Mouse (Mus musculus): ENCODE data around the gene Dhrs13. TPM values are rescaled to one million over a fixed set of nuclear protein-coding genes. Genes with fewer than 3 reads are reported as not detected.
"Not testable (repeated sequence)": the region's sequence is repeated elsewhere in the genome, so short reads cannot be mapped to it uniquely, and the experiment has no call there.

Gene Dhrs13
- polyA plus RNA-seq, 1 experiment from 2014 or later = 15.2 TPM

GRCm38 (mm10) chr11:78037831-78038752 is 6.0 kb downstream of the Dhrs13 start, which contains the start of gene Flot2:
Gene Flot2, plus strand, starts transcription at chr11:78037931.
- H3K27ac ChIP-seq = peak within 1 kb of the TSS; percentile 78
- no peaks in the 10 kb centered on the region for H3K36me3 ChIP-seq (ENCODE audit: insufficient read depth, low read length)
- no peaks in the 10 kb centered on the region for H3K9me3 ChIP-seq (replicated peaks; ENCODE audit: low read length)
- H3K4me2 ChIP-seq (ENCODE audit: low read length) = peak within 1 kb of the TSS; percentile 83
- no peaks in the 10 kb centered on the region for H3K27me3 ChIP-seq (ENCODE audit: insufficient read depth, low read length)
- WGBS = 2% methylated on average over 52 of the region's 55 CpGs
- peaks cover 5% of the 10 kb centered on the region; the same call in 1 of the 2 replicates for H3K4me1 ChIP-seq (replicated peaks; ENCODE audit: insufficient read depth, low read length)
- H3K4me3 ChIP-seq (replicated peaks; ENCODE audit: low read depth, low read length) = peak within 1 kb of the TSS; percentile 92
- ATAC-seq (replicated peaks; ENCODE audit: low FRiP score, low read depth) (peak; percentile 82), DNase-seq (ENCODE audit: low spot score) (peak; percentile 81)
- peak; percentile 25; the same call in 1 of the 2 replicates for TF ChIP-seq CTCF (IDR thresholded peaks at IDR 0.05; ENCODE audit: low read depth)
- peak within 1 kb of the TSS; percentile 91 for H3K9ac ChIP-seq (ENCODE audit: low read depth, low read length)

GRCm38 (mm10) chr11:78040878-78041277 is 8.8 kb downstream of the Dhrs13 start:
- H3K4me1 ChIP-seq (replicated peaks; ENCODE audit: insufficient read depth, low read length) = peaks cover 5% of the 10 kb centered on the region; the same call in 1 of the 2 replicates
- H3K27ac ChIP-seq = no peak overlapping the region
- H3K9ac ChIP-seq (ENCODE audit: low read depth, low read length) = no peak overlapping the region
- H3K27me3 ChIP-seq (ENCODE audit: insufficient read depth, low read length) = no peaks in the 10 kb centered on the region
- no peaks in the 10 kb centered on the region for H3K9me3 ChIP-seq (replicated peaks; ENCODE audit: low read length)
- 65% methylated on average over 2 of the region's 2 CpGs for WGBS
- H3K36me3 ChIP-seq (ENCODE audit: insufficient read depth, low read length) = no peaks in the 10 kb centered on the region
- peak; percentile 57 for TF ChIP-seq CTCF (IDR thresholded peaks at IDR 0.05; ENCODE audit: low read depth)
- no peak overlapping the region for H3K4me2 ChIP-seq (ENCODE audit: low read length)
- H3K4me3 ChIP-seq (replicated peaks; ENCODE audit: low read depth, low read length) = no peak overlapping the region
- DNase-seq (ENCODE audit: low spot score) (no peak), ATAC-seq (replicated peaks; ENCODE audit: low FRiP score, low read depth) (no peak)

GRCm38 (mm10) chr11:78042290-78042870 is 10.3 kb downstream of the Dhrs13 start:
- not testable (repeated sequence) for H3K9me3 ChIP-seq (replicated peaks; ENCODE audit: low read length); H3K4me3 ChIP-seq (replicated peaks; ENCODE audit: low read depth, low read length); H3K36me3 ChIP-seq (ENCODE audit: insufficient read depth, low read length); DNase-seq (ENCODE audit: low spot score); H3K4me2 ChIP-seq (ENCODE audit: low read length); H3K9ac ChIP-seq (ENCODE audit: low read depth, low read length); H3K27ac ChIP-seq; H3K4me1 ChIP-seq (replicated peaks; ENCODE audit: insufficient read depth, low read length); H3K27me3 ChIP-seq (ENCODE audit: insufficient read depth, low read length); ATAC-seq (replicated peaks; ENCODE audit: low FRiP score, low read depth)
- TF ChIP-seq CTCF (IDR thresholded peaks at IDR 0.05; ENCODE audit: low read depth) = 0 out of 2 replicates have a peak, but pooled peaks have one; percentile 7
- WGBS = 90% methylated on average over 4 of the region's 4 CpGs

- DNase-seq (ENCODE audit: low spot score) (peak; percentile 24), ATAC-seq (replicated peaks; ENCODE audit: low FRiP score, low read depth) (no peak; the same call in 1 of the 2 replicates)
- TF ChIP-seq CTCF (IDR thresholded peaks at IDR 0.05; ENCODE audit: low read depth) = no peak
- H3K9ac ChIP-seq (ENCODE audit: low read depth, low read length) = no peak overlapping the region
- H3K9me3 ChIP-seq (replicated peaks; ENCODE audit: low read length) = no peaks in the 10 kb centered on the region
- 48% methylated on average over 5 of the region's 5 CpGs for WGBS
- H3K4me1 ChIP-seq (replicated peaks; ENCODE audit: insufficient read depth, low read length) = no peaks in the 10 kb centered on the region
- peak overlapping the region; percentile 52; the same call in 1 of the 2 replicates for H3K27ac ChIP-seq
- H3K36me3 ChIP-seq (ENCODE audit: insufficient read depth, low read length) = no peaks in the 10 kb centered on the region
- H3K4me3 ChIP-seq (replicated peaks; ENCODE audit: low read depth, low read length) = no peak overlapping the region
- H3K27me3 ChIP-seq (ENCODE audit: insufficient read depth, low read length) = no peaks in the 10 kb centered on the region
- no peak overlapping the region for H3K4me2 ChIP-seq (ENCODE audit: low read length)
Observed at GRCm38 (mm10) chr11:78044758-78045251, 12.7 kb downstream of the Dhrs13 start.

DNA sequence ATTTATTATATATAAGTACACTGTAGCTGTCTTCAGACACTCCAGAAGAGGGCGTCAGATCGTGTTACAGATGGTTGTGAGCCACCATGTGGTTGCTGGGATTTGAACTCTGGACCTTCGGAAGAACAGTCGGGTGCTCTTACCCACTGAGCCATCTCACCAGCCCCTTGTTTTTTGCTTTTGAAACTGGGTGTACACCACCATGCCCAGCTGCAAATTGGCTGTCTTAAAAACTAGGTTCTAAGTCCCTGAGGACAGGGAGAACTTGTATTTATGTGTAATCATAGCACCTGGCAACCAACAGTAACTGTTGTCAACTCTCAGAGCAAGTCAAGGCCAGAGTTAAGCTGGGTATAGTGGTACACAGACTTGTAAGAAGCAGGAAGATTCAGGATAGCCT is 16.6 kb downstream of the Dhrs13 start:
- H3K4me1 ChIP-seq (replicated peaks; ENCODE audit: insufficient read depth, low read length); H3K27ac ChIP-seq; H3K36me3 ChIP-seq (ENCODE audit: insufficient read depth, low read length); H3K4me2 ChIP-seq (ENCODE audit: low read length); H3K27me3 ChIP-seq (ENCODE audit: insufficient read depth, low read length); DNase-seq (ENCODE audit: low spot score); H3K4me3 ChIP-seq (replicated peaks; ENCODE audit: low read depth, low read length); ATAC-seq (replicated peaks; ENCODE audit: low FRiP score, low read depth); H3K9me3 ChIP-seq (replicated peaks; ENCODE audit: low read length); H3K9ac ChIP-seq (ENCODE audit: low read depth, low read length): not testable (repeated sequence)
- WGBS = 95% methylated on average over 3 of the region's 4 CpGs

DNA sequence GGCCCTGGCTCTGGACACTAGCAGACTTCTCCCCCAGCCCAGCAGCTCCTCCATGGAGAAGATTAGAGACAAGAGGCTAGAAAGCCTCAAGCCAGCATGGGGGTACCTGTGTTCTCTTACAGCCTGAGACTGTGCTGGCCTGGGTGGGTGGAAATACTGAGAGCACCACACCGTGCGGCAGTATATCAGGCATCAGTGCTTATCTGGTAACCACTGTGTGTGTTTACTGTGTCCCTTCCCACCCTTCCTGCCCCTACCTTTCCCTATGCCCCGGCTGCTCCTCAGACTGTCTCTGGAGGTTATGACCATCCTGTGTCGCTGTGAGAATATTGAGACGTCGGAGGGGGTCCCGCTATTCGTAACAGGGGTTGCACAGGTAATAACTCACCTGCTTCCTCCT is 21.0 kb downstream of the Dhrs13 start:
- Histone ChIP-seq H3K9ac (ENCODE audit: low read depth, low read length) (no peak overlapping the region), H3K4me2 (ENCODE audit: low read length) (no peak overlapping the region), H3K36me3 (ENCODE audit: insufficient read depth, low read length) (peaks cover 28% of the 10 kb centered on the region; the same call in 1 of the 2 replicates), H3K27me3 (ENCODE audit: insufficient read depth, low read length) (no peaks in the 10 kb centered on the region), H3K4me1 (replicated peaks; ENCODE audit: insufficient read depth, low read length) (no peaks in the 10 kb centered on the region), H3K9me3 (replicated peaks; ENCODE audit: low read length) (no peaks in the 10 kb centered on the region), H3K4me3 (replicated peaks; ENCODE audit: low read depth, low read length) (no peak overlapping the region), H3K27ac (no peak overlapping the region)
- DNase-seq (ENCODE audit: low spot score) (no peak), ATAC-seq (replicated peaks; ENCODE audit: low FRiP score, low read depth) (no peak)
- 85% methylated on average over 8 of the region's 8 CpGs for WGBS
- TF ChIP-seq CTCF (IDR thresholded peaks at IDR 0.05; ENCODE audit: low read depth) = no peak

Measured in kidney, postnatal 0 days (tissue).